Mouse (Mus musculus): ENCODE results near the gene Lactb.
"Not testable (repeated sequence)": the region's sequence is repeated elsewhere in the genome, so short reads cannot be mapped to it uniquely, and the experiment has no call there.

DNA sequence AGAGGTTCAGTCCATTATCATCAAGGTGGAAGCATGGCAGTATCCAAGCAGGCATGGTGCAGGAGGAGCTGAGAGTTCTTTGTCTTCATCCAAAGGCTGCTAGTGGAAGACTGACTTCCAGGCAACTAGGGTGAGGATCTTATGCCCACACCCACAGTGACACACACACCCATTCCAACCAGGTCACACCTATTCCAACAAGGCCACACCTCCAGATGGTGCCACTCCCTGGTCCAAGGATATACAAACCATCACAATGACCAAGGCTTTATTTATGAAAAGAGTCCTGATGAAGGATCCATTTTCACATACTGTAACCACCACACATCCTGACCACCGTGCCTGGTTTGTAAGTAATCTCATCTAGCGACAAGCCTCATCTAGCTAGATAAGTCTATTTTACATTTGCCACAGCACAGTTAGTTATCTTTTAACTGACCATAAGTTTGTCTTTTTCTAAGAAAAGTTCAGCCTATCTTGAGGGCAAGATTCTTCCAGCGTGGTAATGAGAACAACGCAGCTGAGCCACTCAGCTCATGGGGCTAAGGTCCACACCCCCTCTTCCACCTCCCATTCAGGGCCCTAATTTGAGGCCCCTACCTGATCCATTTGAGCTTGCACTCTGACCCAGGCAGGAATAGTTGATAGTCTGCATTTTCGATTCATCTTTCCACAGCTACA lies 61.9 kb downstream of the Lactb start:
- TF ChIP-seq GABPA (IDR thresholded peaks at IDR 0.05; ENCODE audit: low read depth, low read length); RAD21 (IDR thresholded peaks at IDR 0.05; ENCODE audit: low read depth, low read length); MAFK (IDR thresholded peaks at IDR 0.05; ENCODE audit: borderline replicate concordance, low read depth, low read length); E2F4 (IDR thresholded peaks at IDR 0.05; ENCODE audit: borderline replicate concordance, low read depth, low read length); CTCF (IDR thresholded peaks at IDR 0.05 in 2 of 3, conservative IDR thresholded peaks at IDR 0.05 in 1 of 3; ENCODE audit: control insufficient read depth in 1 of 3, insufficient read depth in 1 of 3, low read depth in 2 of 3, low read length in 3 of 3, poor library complexity in 1 of 3, severe bottlenecking in 1 of 3); POLR2A (IDR thresholded peaks at IDR 0.05; ENCODE audit: control insufficient read depth in 1 of 2, insufficient read depth in 1 of 2, low read depth in 1 of 2, low read length in 2 of 2, poor library complexity in 1 of 2); USF2 (IDR thresholded peaks at IDR 0.05; ENCODE audit: borderline replicate concordance in 1 of 2, insufficient read depth in 1 of 2, low read depth in 1 of 2, low read length in 2 of 2); ETS1 (IDR thresholded peaks at IDR 0.05; ENCODE audit: low read depth, low read length); SIN3A (IDR thresholded peaks at IDR 0.05; ENCODE audit: low read length): not testable (repeated sequence)
